Mouse (Mus musculus) lung, postnatal 25 days (tissue): ENCODE measurements around the gene Zfp872.
"Not testable (repeated sequence)": the region's sequence is repeated elsewhere in the genome, so short reads cannot be mapped to it uniquely, and the experiment has no call there.

Source experiments
- DNase-seq: peaks from one replicate; pipeline ENCODE4 v3.0.0; 2022; ENCODE audit warnings: low spot score

The Zfp872 gene

GRCm38 (mm10) chr9:22169327-22169726 is 18.6 kb upstream of the Zfp872 start:
- no peak for DNase-seq

GRCm38 (mm10) chr9:22172318-22172717 is 15.6 kb upstream of the Zfp872 start:
- DNase-seq, result no peak

- no peak for DNase-seq
These were observed 8.5 kb downstream of the Zfp872 start for GRCm38 (mm10) chr9:22196412-22196811.

DNA sequence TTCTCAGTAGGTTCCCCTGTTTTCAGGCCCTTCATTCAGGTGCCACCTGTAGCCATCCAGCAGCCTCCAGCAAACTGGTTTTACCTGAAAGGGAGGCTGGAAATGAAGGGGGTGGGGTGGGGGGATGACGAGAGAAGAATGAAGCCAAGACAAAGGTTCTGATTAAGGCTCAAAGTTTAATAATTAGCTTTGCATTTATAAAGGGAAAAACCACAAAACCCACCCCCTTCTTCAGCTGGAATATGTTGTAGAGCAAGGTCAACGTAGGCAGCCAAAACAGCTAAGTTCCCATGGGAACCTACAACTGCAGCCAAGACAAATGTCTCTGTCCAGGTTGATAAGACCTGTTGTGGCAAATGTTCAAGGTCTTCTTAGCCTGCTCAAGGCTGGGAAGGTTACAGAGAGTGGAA is 25.9 kb downstream of the Zfp872 start:
- peak; percentile 82 for DNase-seq

DNA sequence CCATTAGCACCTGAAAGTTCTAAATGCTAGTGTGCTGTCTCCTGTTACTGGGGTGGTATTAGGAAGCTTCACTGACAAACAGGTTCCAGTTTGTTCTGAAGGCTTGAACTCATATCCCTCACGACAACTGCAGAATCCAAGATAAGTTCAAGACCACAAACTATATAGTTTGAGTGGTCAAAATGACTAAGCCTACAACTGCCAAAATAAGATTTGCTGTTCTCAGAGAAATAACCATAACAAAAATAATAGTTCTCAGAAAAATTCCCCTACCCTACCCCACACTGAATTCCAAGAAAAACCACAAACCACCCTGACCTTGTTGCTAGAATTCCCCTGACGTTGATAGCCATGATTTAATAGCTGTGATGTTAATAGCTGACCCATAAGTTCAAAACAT is 26.7 kb downstream of the Zfp872 start:
- no peak for DNase-seq

DNA sequence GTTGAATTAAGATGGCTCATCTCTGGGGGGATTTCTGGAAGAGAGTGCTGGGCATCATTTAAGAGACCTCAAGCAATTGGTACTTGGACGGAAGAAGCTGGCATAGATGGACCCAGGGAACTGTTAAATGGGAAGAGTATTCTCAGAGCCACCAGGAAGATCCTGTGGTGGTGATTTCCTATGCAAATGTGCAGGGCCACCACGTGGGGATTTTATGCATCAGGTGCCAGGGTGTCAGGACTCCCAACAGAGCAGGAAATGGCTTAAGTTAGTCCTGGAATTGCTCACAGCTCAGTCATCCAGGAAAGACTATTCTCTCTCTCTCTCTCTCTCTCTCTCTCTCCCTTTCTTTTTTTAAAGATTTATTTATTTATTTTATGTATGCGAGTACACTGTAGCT is 28.8 kb downstream of the Zfp872 start:
- DNase-seq, result no peak

- DNase-seq, result peak; percentile 72
These were observed 30.1 kb downstream of the Zfp872 start for GRCm38 (mm10) chr9:22217858-22218493.

GRCm38 (mm10) chr9:22224066-22224465 is 36.2 kb downstream of the Zfp872 start:
- DNase-seq, result no peak

DNA sequence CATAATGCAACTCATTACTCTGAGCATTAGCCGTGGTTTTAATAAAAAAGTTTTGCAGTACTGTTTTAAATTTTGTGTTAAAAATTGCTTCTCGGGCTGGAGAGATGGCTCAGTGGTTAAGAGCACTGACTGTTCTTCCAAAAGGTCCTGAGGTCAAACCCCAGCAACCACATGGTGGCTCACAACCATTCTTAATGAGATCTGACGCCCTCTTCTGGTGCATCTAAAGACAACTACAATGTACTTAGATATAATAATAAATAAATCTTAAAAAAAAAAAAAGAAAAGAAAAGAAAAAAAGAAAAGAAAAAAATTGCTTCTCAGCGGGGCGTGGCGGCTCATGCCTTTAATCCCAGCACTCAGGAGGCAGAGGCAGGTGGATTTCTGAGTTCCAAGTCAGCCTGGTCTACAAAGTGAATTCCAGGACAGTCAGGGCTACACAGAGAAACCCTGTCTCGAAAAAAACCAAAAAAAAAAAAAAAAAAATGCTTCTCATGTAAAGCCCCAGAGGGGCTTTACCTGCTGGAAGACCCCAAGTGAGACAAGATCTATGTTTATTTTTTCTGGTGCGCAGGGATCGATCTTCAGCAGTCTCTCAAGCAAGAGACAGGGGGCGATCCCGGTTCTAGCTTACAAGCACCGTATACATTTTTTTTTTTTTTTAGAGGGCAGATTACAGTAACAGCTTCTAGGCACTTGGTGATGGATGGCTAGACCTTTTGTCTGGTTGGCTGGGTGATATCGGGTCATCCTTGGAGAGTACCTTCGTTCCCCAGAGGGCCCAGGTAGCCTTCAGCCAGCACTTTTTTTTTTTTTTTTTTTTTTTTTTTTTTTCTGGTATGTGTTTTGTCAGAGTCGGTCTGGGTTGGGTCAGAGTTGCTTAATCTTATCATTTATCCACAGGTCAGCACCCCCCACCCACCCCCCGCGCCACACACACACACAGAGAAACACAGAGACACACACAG is 36.9 kb downstream of the Zfp872 start:
- no peak for DNase-seq

DNA sequence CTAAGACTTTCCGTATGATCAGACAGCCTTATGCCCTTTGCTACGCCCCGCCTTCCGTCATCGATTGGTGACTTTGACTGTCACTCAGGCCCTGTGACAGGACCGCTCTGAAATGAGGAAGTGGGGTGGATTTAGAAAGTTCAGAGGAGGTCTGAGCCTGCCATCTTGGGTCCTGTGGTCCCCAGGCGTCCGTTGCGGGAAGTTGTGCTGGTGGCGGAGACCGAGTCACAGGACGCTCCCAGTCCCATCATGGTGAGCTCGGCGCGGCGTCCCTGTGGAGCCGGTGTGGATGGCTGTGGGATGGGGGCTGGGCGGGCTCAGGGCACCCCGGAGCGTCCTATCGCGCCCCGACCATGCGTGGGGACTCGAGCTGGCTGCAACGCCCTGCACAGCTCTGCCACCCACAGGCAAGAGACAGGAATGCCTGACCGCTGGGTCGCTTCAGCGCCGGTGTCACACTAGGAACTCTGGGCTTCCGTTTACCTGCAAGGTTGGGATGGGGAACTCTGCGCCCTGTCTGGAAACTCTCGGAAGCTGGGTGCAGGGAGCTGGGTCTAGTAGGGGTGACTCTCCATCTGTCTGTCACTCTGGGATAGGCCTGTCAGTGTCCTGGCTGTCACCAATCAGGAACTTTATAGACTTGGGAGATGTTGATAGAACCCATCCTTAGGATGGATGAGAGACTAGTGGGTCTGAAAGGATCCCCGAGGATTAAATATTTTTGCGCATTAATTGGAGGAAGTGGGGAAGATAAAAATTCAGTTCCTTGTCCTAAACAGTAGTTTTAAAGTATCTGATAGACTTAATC is 37.9 kb downstream of the Zfp872 start, which contains the start of gene Zfp809:
Gene Zfp809, plus strand, starts transcription at position 134 of the 808 bp plus-strand sequence.
- peak; percentile 100 for DNase-seq

DNA sequence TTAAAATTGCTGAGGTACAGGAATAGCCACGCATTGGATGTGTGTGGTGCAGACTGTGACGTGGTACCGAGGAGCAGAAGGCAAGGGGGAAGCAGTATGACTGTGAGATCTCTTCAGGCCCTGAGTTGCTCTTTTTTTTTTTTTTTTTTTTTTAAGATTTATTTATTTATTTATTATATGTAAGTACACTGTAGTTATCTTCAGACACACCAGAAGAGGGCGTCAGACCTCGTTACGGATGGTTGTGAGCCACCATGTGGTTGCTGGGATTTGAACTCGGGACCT is 38.4 kb downstream of the Zfp872 start:
- not testable (repeated sequence) for DNase-seq

- DNase-seq, result no peak
These were observed 39.0 kb downstream of the Zfp872 start for GRCm38 (mm10) chr9:22226846-22227245.

DNA sequence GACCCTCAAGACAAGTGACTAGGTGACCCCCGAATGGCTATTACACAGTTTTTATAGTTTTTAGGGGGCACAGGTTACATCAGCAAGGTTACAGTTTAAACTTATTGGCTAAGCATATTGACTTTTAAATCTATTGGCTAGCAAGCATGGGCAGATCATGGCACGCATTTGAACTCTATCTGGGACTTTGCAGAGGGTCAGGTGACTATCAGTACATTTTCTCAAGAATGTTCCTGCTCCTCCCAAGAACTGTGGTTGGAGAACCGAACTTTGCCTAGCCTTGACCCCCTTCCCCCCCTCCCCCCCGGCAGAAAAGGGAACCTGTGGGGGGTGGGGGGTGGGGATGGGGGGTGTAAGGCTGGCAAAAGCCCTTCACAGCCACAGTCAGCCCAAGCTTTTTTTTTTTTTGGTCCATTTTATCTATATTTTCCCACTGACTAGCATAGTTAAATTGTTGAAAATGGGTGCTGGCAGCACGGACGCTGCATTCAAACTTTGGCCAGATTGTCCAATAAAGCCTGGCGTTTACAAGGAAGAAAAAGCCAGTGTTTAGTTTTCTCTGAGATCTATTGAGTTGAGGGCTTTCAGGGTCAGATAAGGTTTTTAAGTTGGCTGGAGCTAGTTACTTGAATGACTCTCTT is 41.6 kb downstream of the Zfp872 start:
- DNase-seq, result no peak

- DNase-seq, result no peak
These were observed 42.2 kb downstream of the Zfp872 start for GRCm38 (mm10) chr9:22230061-22230460.

- DNase-seq, result peak; percentile 44
These were observed 42.7 kb downstream of the Zfp872 start for GRCm38 (mm10) chr9:22230556-22230955.

GRCm38 (mm10) chr9:22240001-22240400 is 52.1 kb downstream of the Zfp872 start:
- DNase-seq, result no peak

DNA sequence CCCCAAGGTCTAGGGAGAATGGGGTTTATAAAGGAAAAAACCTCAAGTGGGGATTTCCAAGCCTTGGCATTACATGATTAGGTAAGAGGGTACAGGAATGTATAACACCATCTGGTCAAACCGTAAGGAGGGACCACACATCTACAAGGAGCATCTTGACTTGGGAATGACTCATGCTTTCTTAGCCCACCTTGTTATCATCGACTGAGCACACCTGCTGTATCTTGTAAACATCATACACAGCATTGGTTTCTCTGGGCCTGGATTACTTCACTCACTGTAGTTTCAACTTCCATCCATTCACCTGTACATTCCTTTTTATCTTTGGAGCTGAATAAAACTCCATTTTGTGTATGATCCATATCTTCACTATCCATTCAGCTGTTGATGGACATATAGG is 56.4 kb downstream of the Zfp872 start:
- DNase-seq, result no peak
